Mouse (Mus musculus) erythroblast, embryonic 14.5 days (primary cell): ENCODE results near the gene Zfp385a. TPM values are rescaled to one million over a fixed set of nuclear protein-coding genes. Genes with fewer than 3 reads are reported as not detected.

ENCODE experiments used
- H3K27me3 ChIP-seq: 2 replicates; pipeline ENCODE4 v1.6.1; 2012; ENCODE audit warnings: inconsistent platforms; ENCODE audit not compliant: control insufficient read depth
- H3K36me3 ChIP-seq: 2 replicates; pipeline ENCODE4 v1.6.1; 2012; ENCODE audit warnings: mild to moderate bottlenecking, inconsistent platforms; ENCODE audit not compliant: control insufficient read depth
- H3K4me1 ChIP-seq: 2 replicates; pipeline ENCODE4 v1.6.1; 2012; ENCODE audit warnings: inconsistent platforms; ENCODE audit not compliant: control insufficient read depth
- H3K4me3 ChIP-seq: replicated peaks from 2 replicates; pipeline ENCODE3; 2012; ENCODE audit warnings: moderate library complexity, mild to moderate bottlenecking, inconsistent platforms
- H3K9me3 ChIP-seq: 2 replicates; pipeline ENCODE4 v1.6.1; 2012; ENCODE audit warnings: low read length, inconsistent platforms, mixed read lengths; ENCODE audit not compliant: control insufficient read depth
- GATA1 ChIP-seq: IDR thresholded peaks from 2 replicates; pipeline ENCODE4 v1.6.1; 2012; ENCODE audit warnings: low read length, inconsistent platforms, mixed read lengths
- TAL1 ChIP-seq: IDR thresholded peaks from 3 replicates; pipeline ENCODE4 v1.6.1; 2012; ENCODE audit warnings: low read length, inconsistent platforms, mixed read lengths
- polyA plus RNA-seq: library from polyadenylated mRNA; stranded (reverse); fragments of >175 nt; gene quantifications from 2 replicates; pipeline ENCODE4 v1.2.3, GENCODE M21; 2012

Gene Zfp385a
- polyA plus RNA-seq, 1 experiment: 1.6 TPM

- no peaks in the 10 kb centered on the region for H3K9me3 ChIP-seq
- H3K4me3 ChIP-seq: no peak overlapping the region
- H3K36me3 ChIP-seq: peaks cover 59% of the 10 kb centered on the region
- peaks cover 37% of the 10 kb centered on the region for H3K27me3 ChIP-seq
- TF ChIP-seq GATA1 (no peak), TAL1 (no peak)
- peaks cover 14% of the 10 kb centered on the region for H3K4me1 ChIP-seq
Observed at GRCm38 (mm10) chr15:103300067-103300471, 39.8 kb downstream of the Zfp385a start.

GRCm38 (mm10) chr15:103299644-103300043, 40.2 kb downstream of the Zfp385a start:
- Histone ChIP-seq H3K9me3 (no peaks in the 10 kb centered on the region), H3K4me3 (no peak overlapping the region), H3K27me3 (peaks cover 33% of the 10 kb centered on the region), H3K4me1 (peaks cover 10% of the 10 kb centered on the region), H3K36me3 (peaks cover 62% of the 10 kb centered on the region)
- TF ChIP-seq TAL1 (no peak), GATA1 (no peak)

GRCm38 (mm10) chr15:103298861-103299616, 40.9 kb downstream of the Zfp385a start:
- H3K36me3 ChIP-seq: peaks cover 65% of the 10 kb centered on the region
- no peak for TF ChIP-seq TAL1
- TF ChIP-seq GATA1: no peak
- no peak overlapping the region for H3K4me3 ChIP-seq
- H3K27me3 ChIP-seq: peaks cover 27% of the 10 kb centered on the region
- peaks cover 4% of the 10 kb centered on the region for H3K4me1 ChIP-seq
- H3K9me3 ChIP-seq: no peaks in the 10 kb centered on the region

- H3K4me1 ChIP-seq: peaks cover 2% of the 10 kb centered on the region; the same call in 1 of the 2 replicates
- H3K27me3 ChIP-seq: peaks cover 16% of the 10 kb centered on the region
- H3K9me3 ChIP-seq: no peaks in the 10 kb centered on the region
- H3K4me3 ChIP-seq: no peak overlapping the region
- H3K36me3 ChIP-seq: peaks cover 75% of the 10 kb centered on the region
- no peak for TF ChIP-seq GATA1
- TF ChIP-seq TAL1: no peak
Observed at GRCm38 (mm10) chr15:103298026-103298425, 41.9 kb downstream of the Zfp385a start.

GRCm38 (mm10) chr15:103297313-103297712, 42.6 kb downstream of the Zfp385a start:
- peaks cover 9% of the 10 kb centered on the region for H3K27me3 ChIP-seq
- peaks cover 82% of the 10 kb centered on the region for H3K36me3 ChIP-seq
- TF ChIP-seq TAL1 (no peak), GATA1 (no peak)
- peaks cover 2% of the 10 kb centered on the region; the same call in 1 of the 2 replicates for H3K4me1 ChIP-seq
- H3K9me3 ChIP-seq: no peaks in the 10 kb centered on the region
- no peak overlapping the region for H3K4me3 ChIP-seq

- no peak for TF ChIP-seq GATA1
- TF ChIP-seq TAL1: no peak
- Histone ChIP-seq H3K4me3 (no peak overlapping the region), H3K27me3 (no peaks in the 10 kb centered on the region), H3K9me3 (no peaks in the 10 kb centered on the region), H3K36me3 (peaks cover 95% of the 10 kb centered on the region), H3K4me1 (peaks cover 2% of the 10 kb centered on the region; the same call in 1 of the 2 replicates)
Observed at GRCm38 (mm10) chr15:103295851-103296250, 44.0 kb downstream of the Zfp385a start.

- H3K4me1 ChIP-seq: no peaks in the 10 kb centered on the region
- H3K27me3 ChIP-seq: no peaks in the 10 kb centered on the region
- H3K4me3 ChIP-seq: no peak overlapping the region
- TF ChIP-seq TAL1 (no peak), GATA1 (no peak)
- peaks cover 95% of the 10 kb centered on the region for H3K36me3 ChIP-seq
- no peaks in the 10 kb centered on the region for H3K9me3 ChIP-seq
Observed at GRCm38 (mm10) chr15:103294649-103295048, 45.2 kb downstream of the Zfp385a start.

GRCm38 (mm10) chr15:103293375-103293774, 46.5 kb downstream of the Zfp385a start:
- TF ChIP-seq GATA1 (no peak), TAL1 (no peak)
- Histone ChIP-seq H3K27me3 (no peaks in the 10 kb centered on the region), H3K36me3 (peaks cover 95% of the 10 kb centered on the region), H3K4me3 (no peak overlapping the region), H3K9me3 (no peaks in the 10 kb centered on the region), H3K4me1 (peaks cover 2% of the 10 kb centered on the region)

- Histone ChIP-seq H3K36me3 (peaks cover 95% of the 10 kb centered on the region), H3K4me1 (peaks cover 2% of the 10 kb centered on the region), H3K9me3 (no peaks in the 10 kb centered on the region), H3K27me3 (no peaks in the 10 kb centered on the region), H3K4me3 (no peak overlapping the region)
- TF ChIP-seq TAL1 (no peak), GATA1 (no peak)
Observed at GRCm38 (mm10) chr15:103292673-103293345, 47.1 kb downstream of the Zfp385a start.
